In the genomic region with DNA sequence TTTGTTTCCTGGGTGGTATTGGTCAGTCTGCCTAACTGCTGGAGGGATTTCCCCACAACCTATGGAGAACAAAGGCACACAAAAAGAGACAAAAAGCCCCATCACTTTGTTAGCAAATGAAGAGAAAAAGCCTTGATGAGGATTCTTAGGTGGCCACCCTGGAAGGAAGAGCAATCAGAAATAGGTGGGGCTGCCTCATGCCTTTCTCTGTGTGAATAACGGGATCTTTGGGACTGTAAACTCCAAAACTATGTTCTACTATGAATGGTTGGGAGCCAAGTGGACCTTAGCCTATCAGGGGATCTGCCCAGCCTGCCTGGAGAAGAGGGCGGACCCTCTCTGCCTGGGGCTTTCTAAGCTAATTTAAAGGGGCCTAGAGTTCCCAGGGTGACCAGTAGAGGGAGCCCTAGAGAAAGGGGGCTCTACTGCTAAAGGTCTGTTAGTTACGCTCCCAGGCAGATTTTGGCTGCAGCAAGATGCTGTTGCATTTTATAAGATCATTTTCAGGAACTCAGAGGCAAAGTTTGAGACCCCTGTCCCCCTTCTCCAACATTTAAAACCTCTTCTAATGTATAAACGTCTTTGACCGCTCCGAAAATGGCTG, we compare ENCODE assay signal across 14 mouse cellular contexts. TPM values are rescaled to one million over a fixed set of nuclear protein-coding genes. Genes with fewer than 3 reads are reported as not detected.
DNase-seq lines count a peak whose midpoint lies in the region; ATAC-seq and TF ChIP-seq lines count a peak whose summit lies in the region.
"Had no signal": no experiment of that assay in that cellular context is flagged by ENCODE, and none has a peak within 500 bp of the region (broad histone marks: within the 10 kb centered on the region; RNA-seq: fewer than 3 reads in every experiment).

No protein-coding gene starts in this region.

- no peaks in the 10 kb centered on the region for H3K79me2 ChIP-seq in MEL (ENCODE audit: control insufficient read depth, insufficient read depth, low read length, poor library complexity)

- peak; percentile 24 for DNase-seq in heart, embryonic 10.5 days (ENCODE audit: low spot score)
- DNase-seq in heart, postnatal 10 days: no peak
- DNase-seq in midbrain, embryonic 14.5 days: no peak
- DNase-seq in MEL (ENCODE audit: low read depth, low spot score): no peak
- DNase-seq in urinary bladder, postnatal 36 days (ENCODE audit: low spot score in 2 of 2): no peak
- no peak for DNase-seq in embryo, embryonic 10 days (ENCODE audit: low spot score)
- DNase-seq: adrenal gland, postnatal 25 days; cerebellum, postnatal 14 days; layer of hippocampus, postnatal 36 days; right cerebral cortex, postnatal 4 days had no signal

- no peak for TF ChIP-seq RAD21 in MEL (IDR thresholded peaks at IDR 0.05; ENCODE audit: low read depth, low read length)

- no peaks in the 10 kb centered on the region for H3K4me1 ChIP-seq in heart, embryonic 10.5 days
- H3K4me1 ChIP-seq in midbrain, embryonic 14.5 days (ENCODE audit: control insufficient read depth, insufficient read depth, low read length): no peaks in the 10 kb centered on the region
- no peaks in the 10 kb centered on the region for H3K4me1 ChIP-seq in midbrain, embryonic 15.5 days
- H3K4me1 ChIP-seq in MEL (ENCODE audit: control insufficient read depth in 1 of 2, insufficient read depth in 2 of 2, low read length in 2 of 2): peaks cover 0 to 5% of the 10 kb centered on the region in 2 experiments; a peak in 1 of 4 replicates
- 0 out of 2 replicates have a peak, but pooled peaks cover 1% of the 10 kb centered on the region for H3K4me1 ChIP-seq in small intestine, adult 2 months (ENCODE audit: control insufficient read depth, insufficient read depth, insufficient read length, low read length)

- TF ChIP-seq CTCF in MEL (IDR thresholded peaks at IDR 0.05 in 2 of 3, conservative IDR thresholded peaks at IDR 0.05 in 1 of 3; ENCODE audit: control insufficient read depth in 1 of 3, insufficient read depth in 1 of 3, low read depth in 2 of 3, low read length in 3 of 3, poor library complexity in 1 of 3, severe bottlenecking in 1 of 3): peak; percentile 21 to 31 (median 29); a peak in 4 of 6 replicates
- peak; percentile 62; the same call in 1 of the 2 replicates for TF ChIP-seq CTCF in small intestine, adult 2 months (IDR thresholded peaks at IDR 0.05; ENCODE audit: extremely low read depth, insufficient read length, insufficient replicate concordance, low read depth, low read length)

- H3K27ac ChIP-seq in heart, embryonic 10.5 days: no peak overlapping the region
- 0 out of 2 replicates have a peak overlapping the region, but pooled peaks have one; percentile 1 for H3K27ac ChIP-seq in midbrain, embryonic 14.5 days (replicated peaks; ENCODE audit: low read depth, low read length)
- no peak overlapping the region for H3K27ac ChIP-seq in midbrain, embryonic 15.5 days
- no peak overlapping the region for H3K27ac ChIP-seq in MEL (ENCODE audit: control insufficient read depth, low read depth, low read length)
- H3K27ac ChIP-seq in small intestine, adult 2 months (ENCODE audit: insufficient read depth, low read depth, low read length): no peak overlapping the region
- H3K27ac ChIP-seq: midbrain, embryonic 13.5 days had no signal

- H3K36me3 ChIP-seq in heart, embryonic 10.5 days: no peaks in the 10 kb centered on the region
- no peaks in the 10 kb centered on the region for H3K36me3 ChIP-seq in midbrain, embryonic 14.5 days (ENCODE audit: control insufficient read depth, insufficient read depth, low read length)
- H3K36me3 ChIP-seq in midbrain, embryonic 15.5 days (replicated peaks): no peaks in the 10 kb centered on the region
- no peaks in the 10 kb centered on the region for H3K36me3 ChIP-seq in MEL (ENCODE audit: control insufficient read depth in 1 of 2, insufficient read depth in 2 of 2, low read length in 2 of 2)
- H3K36me3 ChIP-seq in small intestine, adult 2 months (ENCODE audit: control insufficient read depth, insufficient read depth, low read length): no peaks in the 10 kb centered on the region
- H3K36me3 ChIP-seq: midbrain, embryonic 13.5 days had no signal

- no peak for TF ChIP-seq EP300 in MEL (IDR thresholded peaks at IDR 0.05; ENCODE audit: low read depth in 1 of 2, low read length in 2 of 2)

- TF ChIP-seq POLR2A in MEL (IDR thresholded peaks at IDR 0.05; ENCODE audit: control insufficient read depth in 1 of 2, insufficient read depth in 1 of 2, low read depth in 1 of 2, low read length in 2 of 2, poor library complexity in 1 of 2): no peak
- TF ChIP-seq POLR2A in small intestine, adult 2 months (IDR thresholded peaks at IDR 0.05; ENCODE audit: low read depth, low read length): no peak

- no peak overlapping the region for H3K4me2 ChIP-seq in midbrain, embryonic 14.5 days (ENCODE audit: low read length)
- H3K4me2 ChIP-seq in midbrain, embryonic 15.5 days: no peak overlapping the region
- H3K4me2 ChIP-seq: midbrain, embryonic 13.5 days had no signal

- 86% methylated on average over 6 of the region's 6 CpGs for WGBS in heart, embryonic 10.5 days
- WGBS in midbrain, embryonic 14.5 days: 89% methylated on average over 6 of the region's 6 CpGs
- 88% methylated on average over 6 of the region's 6 CpGs for WGBS in midbrain, embryonic 15.5 days
- 84% methylated on average over 6 of the region's 6 CpGs for WGBS in small intestine, adult 2 months

- ATAC-seq in midbrain, embryonic 14.5 days (ENCODE audit: low FRiP score, low TSS enrichment): no peak
- ATAC-seq in midbrain, embryonic 15.5 days (replicated peaks): no peak

- no peak overlapping the region for H3K9ac ChIP-seq in midbrain, embryonic 14.5 days (replicated peaks; ENCODE audit: low read length)
- no peak overlapping the region for H3K9ac ChIP-seq in midbrain, embryonic 15.5 days
- no peak overlapping the region for H3K9ac ChIP-seq in MEL (ENCODE audit: control insufficient read depth, low read depth, low read length, poor library complexity, severe bottlenecking)
- H3K9ac ChIP-seq: midbrain, embryonic 13.5 days had no signal

- no peak overlapping the region for H3K4me3 ChIP-seq in heart, embryonic 10.5 days
- no peak overlapping the region for H3K4me3 ChIP-seq in midbrain, embryonic 14.5 days (replicated peaks; ENCODE audit: low read depth, low read length)
- H3K4me3 ChIP-seq in midbrain, embryonic 15.5 days: no peak overlapping the region
- H3K4me3 ChIP-seq in MEL (ENCODE audit: control insufficient read depth in 1 of 2, insufficient read depth in 1 of 2, low read depth in 2 of 2, low read length in 2 of 2): no peak overlapping the region
- no peak overlapping the region for H3K4me3 ChIP-seq in small intestine, adult 2 months (ENCODE audit: low read depth, low read length)
- H3K4me3 ChIP-seq: midbrain, embryonic 13.5 days had no signal

- no peaks in the 10 kb centered on the region for H3K27me3 ChIP-seq in heart, embryonic 10.5 days (ENCODE audit: insufficient read depth, poor library complexity, severe bottlenecking)
- no peaks in the 10 kb centered on the region for H3K27me3 ChIP-seq in midbrain, embryonic 14.5 days (ENCODE audit: control insufficient read depth, insufficient read depth, low read length)
- H3K27me3 ChIP-seq in midbrain, embryonic 15.5 days (replicated peaks): no peaks in the 10 kb centered on the region
- H3K27me3 ChIP-seq in MEL (ENCODE audit: control insufficient read depth in 1 of 2, insufficient read depth in 2 of 2, low read length in 2 of 2): no peaks in the 10 kb centered on the region; a peak in 1 of 4 replicates
- no peaks in the 10 kb centered on the region for H3K27me3 ChIP-seq in small intestine, adult 2 months (ENCODE audit: control insufficient read depth, insufficient read depth, low read length)
- H3K27me3 ChIP-seq: midbrain, embryonic 13.5 days had no signal

- H3K9me3 ChIP-seq in heart, embryonic 10.5 days: no peaks in the 10 kb centered on the region
- H3K9me3 ChIP-seq in midbrain, embryonic 14.5 days (ENCODE audit: control insufficient read depth, low read length): no peaks in the 10 kb centered on the region
- H3K9me3 ChIP-seq in midbrain, embryonic 15.5 days: no peaks in the 10 kb centered on the region
- no peaks in the 10 kb centered on the region for H3K9me3 ChIP-seq in MEL (replicated peaks; ENCODE audit: insufficient read depth, low read length)
- H3K9me3 ChIP-seq: midbrain, embryonic 13.5 days had no signal

- intact Hi-C loops in heart, postnatal 10 days (cut with DNase I): no loop called here

TF ChIP-seq in MEL, 35 proteins besides CTCF, POLR2A, EP300 and RAD21 (continues in another document):
- TF ChIP-seq CHD2 (IDR thresholded peaks at IDR 0.05; ENCODE audit: low read length) (no peak), GABPA (IDR thresholded peaks at IDR 0.05; ENCODE audit: low read depth, low read length) (no peak), HCFC1 (IDR thresholded peaks at IDR 0.05; ENCODE audit: low read depth, low read length) (no peak), RCOR1 (IDR thresholded peaks at IDR 0.05; ENCODE audit: low read depth, low read length) (no peak), ZC3H11A (IDR thresholded peaks at IDR 0.05; ENCODE audit: low read depth, low read length) (no peak), SMC3 (IDR thresholded peaks at IDR 0.05; ENCODE audit: low read depth, low read length) (no peak), SIN3A (IDR thresholded peaks at IDR 0.05; ENCODE audit: low read length) (no peak), ELF1 (IDR thresholded peaks at IDR 0.05; ENCODE audit: low read depth, low read length) (no peak), ETS1 (IDR thresholded peaks at IDR 0.05; ENCODE audit: low read depth, low read length) (no peak)

RNA-seq across cellular contexts. Expression of a gene that starts 42.0 kb away (rescaled TPM):
- polyA plus RNA-seq in heart, embryonic 10.5 days (2016; fragmentation: Nextera tagmentation; extraction: Ambion mirVana): 198 and 205 TPM in 2 replicates
- total RNA-seq in heart, postnatal 10 days (2021): 10 to 100 TPM; 84.5 to 86.7 TPM
- 114 and 143 TPM in 2 replicates for polyA plus RNA-seq in midbrain, embryonic 14.5 days (2014; fragmentation: Nextera tagmentation; extraction: Ambion mirVana)
- polyA plus RNA-seq in midbrain, embryonic 15.5 days (2015; fragmentation: Nextera tagmentation; extraction: Ambion mirVana): 137 and 141 TPM in 2 replicates
- total RNA-seq in MEL (2012; rRNA removed): 74.7 and 81.8 TPM in 2 replicates
- polyA plus RNA-seq in MEL (2012; ENCODE audit: insufficient read depth in 1 of 2, insufficient read length in 2 of 2, low read depth in 1 of 2, low replicate concordance in 2 of 2, missing spikeins in 1 of 2): 100 to 1,000 TPM; 124 to 132 TPM
- polyA plus RNA-seq in small intestine, adult 2 months (2012; rRNA removed): 76.8 and 114 TPM in 2 replicates

RNA-seq across cellular contexts. Expression of a gene that starts 42.6 kb away (rescaled TPM):
- 3.8 and 4.6 TPM in 2 replicates for polyA plus RNA-seq in heart, embryonic 10.5 days (2016; fragmentation: Nextera tagmentation; extraction: Ambion mirVana)
- total RNA-seq in heart, postnatal 10 days (2021): under 1 TPM in 1 of 2 experiments, not detected in 1; 0.32 TPM
- 4.3 and 6.2 TPM in 2 replicates for polyA plus RNA-seq in midbrain, embryonic 14.5 days (2014; fragmentation: Nextera tagmentation; extraction: Ambion mirVana)
- polyA plus RNA-seq in midbrain, embryonic 15.5 days (2015; fragmentation: Nextera tagmentation; extraction: Ambion mirVana): 4.6 and 5.6 TPM in 2 replicates
- 0.52 and 0.81 TPM in 2 replicates for total RNA-seq in MEL (2012; rRNA removed)
- under 1 TPM in 1 of 2 experiments, not detected in 1; 0.24 TPM for polyA plus RNA-seq in MEL (2012; ENCODE audit: insufficient read depth in 1 of 2, insufficient read length in 2 of 2, low read depth in 1 of 2, low replicate concordance in 2 of 2, missing spikeins in 1 of 2)
- polyA plus RNA-seq in small intestine, adult 2 months (2012; rRNA removed): 0.36 and 0.58 TPM in 2 replicates
- total RNA-seq: layer of hippocampus, postnatal 36 days; neutrophil, adult 5-6 weeks had no signal
